ENCODE assay signal across 10 mouse cellular contexts in genomic region chr8:84789855-84790486, GRCm38 (mm10). TPM values are rescaled to one million over a fixed set of nuclear protein-coding genes. Genes with fewer than 3 reads are reported as not detected.
DNase-seq lines count a peak whose midpoint lies in the region; ATAC-seq and TF ChIP-seq lines count a peak whose summit lies in the region.
"Had no signal": no experiment of that assay in that cellular context is flagged by ENCODE, and none has a peak within 500 bp of the region (broad histone marks: within the 10 kb centered on the region; RNA-seq: fewer than 3 reads in every experiment).

No protein-coding gene starts in this region.

- no peak for ATAC-seq in hindbrain, postnatal 0 days
- ATAC-seq in hindbrain, embryonic 14.5 days (ENCODE audit: low FRiP score), result no peak
- ATAC-seq in forebrain, embryonic 16.5 days, result peak; percentile 3

- H3K4me1 ChIP-seq in hindbrain, postnatal 0 days (ENCODE audit: insufficient read depth, low read length), result peaks cover 44% of the 10 kb centered on the region
- peaks cover 49% of the 10 kb centered on the region for H3K4me1 ChIP-seq in hindbrain, embryonic 14.5 days (replicated peaks; ENCODE audit: control insufficient read depth, insufficient read depth, low read length)
- peaks cover 89% of the 10 kb centered on the region for H3K4me1 ChIP-seq in forebrain, embryonic 16.5 days (replicated peaks; ENCODE audit: control insufficient read depth, insufficient read depth, low read length)

- peak overlapping the region; percentile 70 for H3K27ac ChIP-seq in hindbrain, postnatal 0 days
- no peak overlapping the region for H3K27ac ChIP-seq in hindbrain, embryonic 14.5 days
- peak overlapping the region; percentile 89 for H3K27ac ChIP-seq in forebrain, embryonic 16.5 days (ENCODE audit: low read length)
- H3K27ac ChIP-seq: kidney, embryonic 15.5 days had no signal

- DNase-seq in hindbrain, postnatal 0 days (ENCODE audit: low spot score), result peak; percentile 64
- no peak for DNase-seq in hindbrain, embryonic 14.5 days (ENCODE audit: low spot score)
- DNase-seq in 3134 (ENCODE audit: extremely low read depth, insufficient read length, low spot score), result peak; percentile 37
- peak; percentile 77 for DNase-seq in brain, embryonic 14.5 days (ENCODE audit: low read depth)
- no peak for DNase-seq in ovary, adult 18-20 months (ENCODE audit: low spot score)
- no peak for DNase-seq in adipocyte (ENCODE audit: low spot score)
- no peak for DNase-seq in lung, postnatal 14 days

- no peak for TF ChIP-seq POLR2A in brain, embryonic 14.5 days (IDR thresholded peaks at IDR 0.05; ENCODE audit: borderline replicate concordance, extremely low read depth, insufficient read depth, insufficient read length, poor library complexity, severe bottlenecking)

- 0 out of 2 replicates have a peak overlapping the region, but pooled peaks have one; percentile 13 for H3K9ac ChIP-seq in hindbrain, postnatal 0 days (replicated peaks; ENCODE audit: low read length)
- H3K9ac ChIP-seq in hindbrain, embryonic 14.5 days, result no peak overlapping the region
- H3K9ac ChIP-seq in forebrain, embryonic 16.5 days (replicated peaks; ENCODE audit: low read depth, low read length), result peak overlapping the region; percentile 43; the same call in 1 of the 2 replicates
- H3K9ac ChIP-seq: kidney, embryonic 15.5 days had no signal

- 49% methylated on average over 9 of the region's 9 CpGs for WGBS in hindbrain, postnatal 0 days
- 68% methylated on average over 9 of the region's 9 CpGs for WGBS in hindbrain, embryonic 14.5 days
- WGBS in forebrain, embryonic 16.5 days, result 56% methylated on average over 9 of the region's 9 CpGs

- H3K27me3 ChIP-seq in hindbrain, postnatal 0 days (ENCODE audit: insufficient read depth, low read length), result peaks cover 8% of the 10 kb centered on the region
- peaks cover 92% of the 10 kb centered on the region for H3K27me3 ChIP-seq in hindbrain, embryonic 14.5 days (ENCODE audit: control insufficient read depth, insufficient read depth, low read length)
- H3K27me3 ChIP-seq in forebrain, embryonic 16.5 days (replicated peaks; ENCODE audit: control insufficient read depth, insufficient read depth, low read length), result peaks cover 2% of the 10 kb centered on the region

- no peak overlapping the region for H3K4me3 ChIP-seq in hindbrain, postnatal 0 days (ENCODE audit: low read length)
- H3K4me3 ChIP-seq in hindbrain, embryonic 14.5 days (replicated peaks; ENCODE audit: low read length), result no peak overlapping the region
- H3K4me3 ChIP-seq in forebrain, embryonic 16.5 days (replicated peaks; ENCODE audit: low read length), result no peak overlapping the region
- H3K4me3 ChIP-seq: kidney, embryonic 15.5 days had no signal

- no peaks in the 10 kb centered on the region for H3K9me3 ChIP-seq in hindbrain, postnatal 0 days (ENCODE audit: low read length)
- no peaks in the 10 kb centered on the region for H3K9me3 ChIP-seq in hindbrain, embryonic 14.5 days (ENCODE audit: control insufficient read depth, low read length)
- no peaks in the 10 kb centered on the region for H3K9me3 ChIP-seq in forebrain, embryonic 16.5 days (ENCODE audit: control insufficient read depth, low read length)
- H3K9me3 ChIP-seq: kidney, embryonic 15.5 days had no signal

- H3K4me2 ChIP-seq in hindbrain, postnatal 0 days (ENCODE audit: low read depth, low read length), result peak overlapping the region; percentile 37
- H3K4me2 ChIP-seq in hindbrain, embryonic 14.5 days (replicated peaks), result no peak overlapping the region
- peak overlapping the region; percentile 37 for H3K4me2 ChIP-seq in forebrain, embryonic 16.5 days (ENCODE audit: low read length)
- H3K4me2 ChIP-seq: kidney, embryonic 15.5 days; liver, embryonic 11.5 days had no signal

- H3K36me3 ChIP-seq in hindbrain, postnatal 0 days (ENCODE audit: insufficient read depth, low read length), result no peaks in the 10 kb centered on the region
- H3K36me3 ChIP-seq in hindbrain, embryonic 14.5 days (replicated peaks; ENCODE audit: control insufficient read depth, insufficient read depth), result no peaks in the 10 kb centered on the region
- no peaks in the 10 kb centered on the region for H3K36me3 ChIP-seq in forebrain, embryonic 16.5 days (ENCODE audit: control insufficient read depth, insufficient read depth)
- H3K36me3 ChIP-seq: kidney, embryonic 15.5 days had no signal

- TF ChIP-seq CTCF in hindbrain, postnatal 0 days (IDR thresholded peaks at IDR 0.05; ENCODE audit: low read depth), result no peak
- TF ChIP-seq CTCF in brain, embryonic 14.5 days (IDR thresholded peaks at IDR 0.05; ENCODE audit: borderline replicate concordance, extremely low read depth, insufficient read depth, insufficient read length), result no peak

RNA-seq across cellular contexts. Expression of gene Nfix, which starts 10.2 kb away (rescaled TPM):
- 90.4 and 92.5 TPM in 2 replicates for total RNA-seq in hindbrain, postnatal 0 days (2014; rRNA removed)
- 123 and 126 TPM in 2 replicates for polyA plus RNA-seq in hindbrain, postnatal 0 days (2015; fragmentation: Nextera tagmentation; extraction: Ambion mirVana)
- polyA plus RNA-seq in hindbrain, embryonic 14.5 days (2014; fragmentation: Nextera tagmentation; extraction: Ambion mirVana), result 78.8 and 82.4 TPM in 2 replicates
- polyA plus RNA-seq in brain, embryonic 14.5 days (2012; rRNA removed), result 34.0 and 46.8 TPM in 2 replicates
- polyA plus RNA-seq in forebrain, embryonic 16.5 days (2015; fragmentation: Nextera tagmentation; extraction: Ambion mirVana), result 440 and 546 TPM in 2 replicates

RNA-seq across cellular contexts. Expression of gene Dand5, which starts 32.7 kb away (rescaled TPM):
- total RNA-seq in hindbrain, postnatal 0 days (2014; rRNA removed), result 6.6 and 7.2 TPM in 2 replicates
- polyA plus RNA-seq in hindbrain, postnatal 0 days (2015; fragmentation: Nextera tagmentation; extraction: Ambion mirVana), result 12.3 and 12.5 TPM in 2 replicates
- polyA plus RNA-seq in hindbrain, embryonic 14.5 days (2014; fragmentation: Nextera tagmentation; extraction: Ambion mirVana), result 13.5 and 14.6 TPM in 2 replicates
- 8.0 and 8.9 TPM in 2 replicates for polyA plus RNA-seq in brain, embryonic 14.5 days (2012; rRNA removed)
- 8.2 and 8.7 TPM in 2 replicates for polyA plus RNA-seq in forebrain, embryonic 16.5 days (2015; fragmentation: Nextera tagmentation; extraction: Ambion mirVana)

RNA-seq across cellular contexts. Expression of gene Gadd45gip1, which starts 41.4 kb away (rescaled TPM):
- 33.0 and 34.1 TPM in 2 replicates for total RNA-seq in hindbrain, postnatal 0 days (2014; rRNA removed)
- polyA plus RNA-seq in hindbrain, postnatal 0 days (2015; fragmentation: Nextera tagmentation; extraction: Ambion mirVana), result 43.4 and 45.3 TPM in 2 replicates
- polyA plus RNA-seq in hindbrain, embryonic 14.5 days (2014; fragmentation: Nextera tagmentation; extraction: Ambion mirVana), result 35.0 and 37.4 TPM in 2 replicates
- 30.1 and 39.2 TPM in 2 replicates for polyA plus RNA-seq in brain, embryonic 14.5 days (2012; rRNA removed)
- polyA plus RNA-seq in forebrain, embryonic 16.5 days (2015; fragmentation: Nextera tagmentation; extraction: Ambion mirVana), result 31.3 and 34.3 TPM in 2 replicates

RNA-seq across cellular contexts. Expression of gene Rad23a, which starts 50.5 kb away (rescaled TPM):
- 62.5 and 68.1 TPM in 2 replicates for total RNA-seq in hindbrain, postnatal 0 days (2014; rRNA removed)
- polyA plus RNA-seq in hindbrain, postnatal 0 days (2015; fragmentation: Nextera tagmentation; extraction: Ambion mirVana), result 90.6 and 98.0 TPM in 2 replicates
- polyA plus RNA-seq in hindbrain, embryonic 14.5 days (2014; fragmentation: Nextera tagmentation; extraction: Ambion mirVana), result 75.7 and 81.1 TPM in 2 replicates
- polyA plus RNA-seq in brain, embryonic 14.5 days (2012; rRNA removed), result 63.7 and 66.0 TPM in 2 replicates
- polyA plus RNA-seq in forebrain, embryonic 16.5 days (2015; fragmentation: Nextera tagmentation; extraction: Ambion mirVana), result 84.8 and 86.5 TPM in 2 replicates

RNA-seq across cellular contexts. Expression of gene Calr, which starts 56.8 kb away (rescaled TPM):
- total RNA-seq in hindbrain, postnatal 0 days (2014; rRNA removed), result 350 and 359 TPM in 2 replicates
- polyA plus RNA-seq in hindbrain, postnatal 0 days (2015; fragmentation: Nextera tagmentation; extraction: Ambion mirVana), result 418 and 457 TPM in 2 replicates
- 574 and 709 TPM in 2 replicates for polyA plus RNA-seq in hindbrain, embryonic 14.5 days (2014; fragmentation: Nextera tagmentation; extraction: Ambion mirVana)
- 374 and 466 TPM in 2 replicates for polyA plus RNA-seq in brain, embryonic 14.5 days (2012; rRNA removed)
- polyA plus RNA-seq in forebrain, embryonic 16.5 days (2015; fragmentation: Nextera tagmentation; extraction: Ambion mirVana), result 610 and 631 TPM in 2 replicates

Comparison
In these comparisons a context has a peak if more than half of its experiments do, and no peak if none do; other contexts are left out.
1. DNase-seq: peak in hindbrain, postnatal 0 days (single experiment), 3134 (single experiment) and brain, embryonic 14.5 days (single experiment); none in hindbrain, embryonic 14.5 days (single experiment), ovary, adult 18-20 months (single experiment), adipocyte (single experiment) and lung, postnatal 14 days (single experiment).